Mouse (Mus musculus): ENCODE data around the gene Dpep2nb.

GRCm38 (mm10) chr8:106039605-106040004 lies 33.8 kb upstream of the Dpep2nb start:
- no peak for TF ChIP-seq CTCF (conservative IDR thresholded peaks at IDR 0.05 in 1 of 2, IDR thresholded peaks at IDR 0.05 in 1 of 2; ENCODE audit: low read depth in 2 of 2, low read length in 2 of 2)
- no peak for TF ChIP-seq ZC3H11A (IDR thresholded peaks at IDR 0.05; ENCODE audit: low read depth, low read length)
- TF ChIP-seq POLR2AphosphoS2 (IDR thresholded peaks at IDR 0.05; ENCODE audit: low read depth, low read length) = no peak
- TF ChIP-seq POLR2A (IDR thresholded peaks at IDR 0.05; ENCODE audit: low read depth, low read length) = no peak
